Mouse (Mus musculus) retina, adult 2 months (tissue): ENCODE data around the gene Ccdc34.
"Not testable (repeated sequence)": the region's sequence is repeated elsewhere in the genome, so short reads cannot be mapped to it uniquely, and the experiment has no call there.

Source experiments
- DNase-seq: peaks from one replicate; pipeline ENCODE4 v3.0.0-alpha.2; 2012; ENCODE audit warnings: low read depth, low spot score

Gene Ccdc34

GRCm38 (mm10) chr2:110077655-110078054 lies 60.0 kb downstream of the Ccdc34 start:
- no peak for DNase-seq

- no peak for DNase-seq
Observed at GRCm38 (mm10) chr2:110080532-110080931, 62.9 kb downstream of the Ccdc34 start.

- no peak for DNase-seq
Observed at GRCm38 (mm10) chr2:110082975-110083374, 65.4 kb downstream of the Ccdc34 start.

- DNase-seq, result no peak
Observed at GRCm38 (mm10) chr2:110085701-110086143, 68.1 kb downstream of the Ccdc34 start.

- DNase-seq, result no peak
Observed at GRCm38 (mm10) chr2:110114133-110114532, 96.5 kb downstream of the Ccdc34 start.

GRCm38 (mm10) chr2:110129396-110129795 lies 111.8 kb downstream of the Ccdc34 start:
- DNase-seq, result no peak

DNA sequence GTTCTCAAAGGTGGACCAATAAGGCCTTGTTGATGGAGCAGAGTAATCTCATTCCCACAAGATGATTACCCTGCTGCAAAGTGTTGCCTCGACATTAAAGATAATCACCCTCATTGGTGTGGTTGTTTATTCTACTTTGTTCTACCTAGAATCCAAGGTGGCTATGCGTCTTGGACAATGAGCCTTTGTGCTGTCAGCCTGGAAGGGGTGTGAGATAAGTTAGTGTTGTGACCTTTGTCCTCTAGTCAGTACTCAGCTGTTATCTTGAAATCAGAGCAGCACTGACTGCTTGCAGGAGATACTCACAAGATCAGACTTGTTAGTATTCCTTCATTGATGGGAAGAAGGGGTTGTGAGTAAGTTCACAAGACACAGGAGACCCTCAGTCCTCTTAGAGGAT lies 114.0 kb downstream of the Ccdc34 start:
- no peak for DNase-seq

GRCm38 (mm10) chr2:110133356-110134115 lies 115.9 kb downstream of the Ccdc34 start:
- DNase-seq, result no peak

DNA sequence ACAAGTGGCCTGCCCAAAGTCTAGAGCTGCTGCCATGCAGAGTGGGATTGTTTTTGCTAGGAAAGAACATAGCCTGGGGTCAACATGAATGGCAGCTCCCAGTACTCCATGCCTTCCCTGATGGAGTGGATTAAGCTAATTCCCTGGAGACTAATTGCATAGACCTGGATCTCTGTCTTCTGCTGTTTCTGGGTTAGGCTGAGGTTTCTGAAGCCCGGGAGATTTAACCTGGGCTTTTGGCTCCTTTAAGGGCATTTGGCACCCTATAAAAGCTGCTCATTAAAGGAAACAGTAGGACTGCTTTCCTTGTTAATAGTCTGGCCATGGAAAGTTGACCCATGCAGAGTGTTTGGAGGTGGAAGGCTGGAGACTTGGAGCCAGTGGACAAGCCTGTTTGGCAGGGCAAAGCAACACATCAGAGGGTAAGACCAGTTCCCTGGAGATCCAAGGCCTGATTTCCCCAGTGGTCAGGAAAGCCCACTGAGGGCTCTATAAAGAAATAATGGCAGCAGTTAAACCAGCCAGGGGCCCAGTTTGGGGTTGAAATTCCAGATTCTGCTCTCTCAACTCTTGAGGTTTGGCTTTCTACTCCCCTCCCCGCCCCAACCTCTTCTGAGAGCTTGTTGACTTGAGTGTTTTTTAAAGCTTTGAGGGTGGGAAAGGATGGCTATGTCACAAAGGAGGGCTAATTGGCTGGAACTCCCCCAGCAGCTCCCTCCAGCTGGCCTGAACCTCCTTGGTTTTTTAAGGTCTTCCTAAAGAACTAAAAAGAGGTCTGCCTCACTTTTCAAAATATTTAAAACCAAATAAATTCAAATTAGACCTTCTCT lies 117.4 kb downstream of the Ccdc34 start:
- DNase-seq, result no peak

GRCm38 (mm10) chr2:110137291-110137690 lies 119.7 kb downstream of the Ccdc34 start:
- no peak for DNase-seq

DNA sequence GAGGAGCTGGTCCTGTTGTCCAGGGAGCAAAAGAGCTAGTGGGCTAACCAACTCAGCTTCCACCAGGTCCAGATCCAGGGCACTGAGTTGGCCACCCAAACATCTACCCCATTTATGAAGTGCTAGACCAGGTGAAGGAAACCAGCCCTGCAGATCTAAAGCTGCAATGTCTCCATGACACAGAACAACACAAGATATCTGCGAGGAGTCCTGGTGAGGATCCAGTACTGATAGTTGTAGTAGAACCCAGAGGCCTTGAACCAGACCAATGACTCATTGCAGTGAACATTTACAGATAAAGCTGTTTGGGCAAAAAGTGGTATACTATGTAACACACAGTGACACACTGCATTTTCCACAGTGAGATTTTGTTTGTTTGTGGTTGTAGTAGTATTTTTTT lies 120.5 kb downstream of the Ccdc34 start:
- DNase-seq, result no peak

DNA sequence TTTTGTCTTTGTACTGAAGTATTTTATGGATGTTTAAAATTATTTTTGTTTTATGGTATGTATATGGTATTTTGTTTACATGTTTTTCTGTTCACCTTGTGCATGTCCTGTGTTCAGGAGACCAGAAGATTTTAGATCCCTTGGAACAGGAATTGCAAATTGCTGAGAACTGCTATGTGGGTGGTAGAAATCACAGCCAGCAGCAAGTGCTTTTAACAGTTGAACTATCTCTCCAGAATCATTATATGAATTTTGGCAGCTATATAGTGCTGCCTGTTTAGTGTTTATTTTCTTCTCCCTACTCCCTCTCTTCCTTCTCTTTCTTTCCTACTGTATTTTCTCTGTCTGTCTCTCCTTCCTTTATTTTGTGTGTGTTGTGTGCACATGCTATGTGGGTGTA lies 130.4 kb downstream of the Ccdc34 start:
- DNase-seq, result not testable (repeated sequence)

DNA sequence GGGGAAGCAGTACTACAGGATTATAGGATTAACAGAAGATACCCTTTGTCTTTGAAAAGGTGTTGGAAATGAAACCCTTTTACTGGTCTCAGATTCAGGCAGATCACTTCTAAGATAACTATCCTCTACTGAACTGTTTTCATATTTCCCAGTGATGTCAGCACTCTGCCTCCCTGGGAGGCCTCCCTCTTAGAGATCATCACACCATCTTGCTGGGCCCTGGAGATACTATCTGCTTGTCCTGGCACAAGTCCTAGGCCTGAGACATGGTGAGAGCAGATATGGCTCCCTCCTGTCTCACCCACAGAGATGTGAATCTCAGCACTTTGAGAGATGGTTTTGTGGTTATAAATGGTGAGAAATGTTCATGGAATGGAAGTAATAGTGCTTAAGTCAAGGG lies 131.6 kb downstream of the Ccdc34 start:
- no peak for DNase-seq

DNA sequence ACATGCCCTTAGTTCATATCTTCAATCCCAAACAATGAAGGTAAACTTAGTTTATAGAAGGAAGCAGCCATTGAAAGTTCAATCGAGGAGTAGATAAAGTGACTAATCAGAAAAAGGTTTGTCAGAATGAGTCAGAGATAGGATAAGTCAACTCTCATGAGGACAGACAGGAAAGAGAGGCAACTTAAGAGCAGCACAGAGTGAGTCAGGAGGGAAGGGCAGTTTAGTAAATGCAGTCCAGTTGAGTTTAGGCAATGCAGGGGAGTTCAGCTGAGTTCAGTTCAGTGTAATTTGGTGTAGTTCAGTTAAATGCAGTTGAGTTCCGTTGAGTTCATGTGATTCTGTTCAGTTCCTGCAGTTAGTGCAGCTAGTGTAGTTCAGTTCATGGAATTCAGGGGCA lies 138.7 kb downstream of the Ccdc34 start:
- DNase-seq, result no peak

DNA sequence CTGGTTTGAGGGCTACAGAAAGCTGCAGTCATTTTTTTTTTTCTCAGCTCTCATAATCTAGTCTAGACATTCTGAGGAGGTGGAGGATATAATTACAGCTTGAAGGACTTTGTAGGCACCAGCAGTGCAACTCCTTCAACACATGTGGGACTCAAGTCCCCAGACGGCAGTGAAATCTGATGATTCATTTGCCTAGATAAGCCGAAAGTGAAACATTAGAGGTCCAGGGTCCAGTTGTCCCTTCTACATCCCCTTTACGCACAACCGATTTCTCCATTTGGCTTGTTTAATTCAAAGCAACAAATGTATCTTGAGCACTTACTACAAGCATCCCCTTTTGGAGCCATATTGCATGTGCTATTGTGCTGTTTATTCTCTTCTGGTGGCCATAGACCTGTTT lies 147.4 kb downstream of the Ccdc34 start:
- DNase-seq, result no peak

DNA sequence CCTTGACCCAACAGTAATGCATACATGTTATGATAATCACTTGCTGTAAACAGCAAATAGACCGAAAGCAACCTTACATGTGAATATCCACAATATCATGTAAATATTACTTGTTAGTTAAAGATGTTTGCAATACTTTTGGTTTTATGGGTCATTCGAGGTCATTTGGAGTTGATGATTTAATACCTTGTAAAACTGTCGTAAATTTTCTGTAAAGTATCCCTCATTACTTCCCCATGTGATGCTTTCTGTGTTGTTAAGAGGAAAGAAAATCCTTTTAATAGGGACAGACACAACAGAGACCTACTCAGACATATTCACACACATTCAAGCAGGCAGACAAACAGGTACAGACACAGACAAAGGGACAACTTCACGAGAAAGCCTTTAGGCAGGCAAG lies 150.1 kb downstream of the Ccdc34 start:
- DNase-seq, result no peak

GRCm38 (mm10) chr2:110168361-110168760 lies 150.7 kb downstream of the Ccdc34 start:
- DNase-seq, result no peak

- DNase-seq, result no peak
Observed at GRCm38 (mm10) chr2:110172456-110172855, 154.8 kb downstream of the Ccdc34 start.

- no peak for DNase-seq
Observed at GRCm38 (mm10) chr2:110173818-110174247, 156.2 kb downstream of the Ccdc34 start.

GRCm38 (mm10) chr2:110176761-110177400 lies 159.3 kb downstream of the Ccdc34 start:
- DNase-seq, result no peak

GRCm38 (mm10) chr2:110177406-110177805 lies 159.8 kb downstream of the Ccdc34 start:
- DNase-seq, result no peak

GRCm38 (mm10) chr2:110177879-110178278 lies 160.3 kb downstream of the Ccdc34 start:
- DNase-seq, result no peak
